Mouse (Mus musculus) liver, embryonic 15.5 days (tissue): ENCODE results near the gene Cenpl. TPM values are rescaled to one million over a fixed set of nuclear protein-coding genes. Genes with fewer than 3 reads are reported as not detected.

Experiments used
- ATAC-seq: fragments of 200-750 bp; cut with Nextera tagmentation; 2 replicates; pipeline ENCODE4 v1.8.0; 2017; ENCODE audit warnings: moderate number of reproducible peaks, mild to moderate bottlenecking, moderate library complexity; ENCODE audit not compliant: insufficient read depth
- H3K27ac ChIP-seq: fragments of 300-500 bp; sonication (generic); replicated peaks from 2 replicates; pipeline ENCODE4 v1.5.1; 2015; ENCODE audit warnings: mild to moderate bottlenecking, inconsistent platforms
- H3K27me3 ChIP-seq: fragments of 300-500 bp; sonication (generic); 2 replicates; pipeline ENCODE4 v1.6.1; 2015; ENCODE audit warnings: mild to moderate bottlenecking, inconsistent platforms
- H3K36me3 ChIP-seq: fragments of 300-500 bp; sonication (generic); replicated peaks from 2 replicates; pipeline ENCODE4 v1.6.1; 2015; ENCODE audit warnings: moderate library complexity, mild to moderate bottlenecking, inconsistent platforms
- H3K4me1 ChIP-seq: fragments of 300-500 bp; sonication (generic); replicated peaks from 2 replicates; pipeline ENCODE4 v1.6.1; 2015; ENCODE audit warnings: inconsistent platforms
- H3K4me2 ChIP-seq: fragments of 300-500 bp; sonication (generic); 2 replicates; pipeline ENCODE4 v1.6.1; 2015; ENCODE audit warnings: moderate library complexity, mild to moderate bottlenecking, inconsistent platforms
- H3K4me3 ChIP-seq: fragments of 300-500 bp; sonication (generic); replicated peaks from 2 replicates; pipeline ENCODE4 v1.5.1; 2015; ENCODE audit warnings: mild to moderate bottlenecking, inconsistent platforms
- H3K9ac ChIP-seq: fragments of 300-500 bp; sonication (generic); 2 replicates; pipeline ENCODE4 v1.6.1; 2015; ENCODE audit warnings: moderate library complexity, mild to moderate bottlenecking, inconsistent platforms
- H3K9me3 ChIP-seq: fragments of 300-500 bp; sonication (generic); replicated peaks from 2 replicates; pipeline ENCODE4 v1.6.1; 2016; ENCODE audit warnings: inconsistent platforms
- WGBS: fragments of 180-500 bp; shearing (Covaris S2); methylation state at CpG from one replicate; pipeline ENCODE4 v1.1.7; 2015; ENCODE audit warnings: mixed read lengths; ENCODE audit not compliant: insufficient replicate concordance; 5-methylcytosine and 5-hydroxymethylcytosine counted together
- polyA plus RNA-seq: library from polyadenylated mRNA; unstranded; fragments of >200 nt; fragmentation: Nextera tagmentation; extraction: Ambion mirVana; gene quantifications from 2 replicates; pipeline ENCODE4 v1.2.1, GENCODE M21; 2015

Gene Cenpl
- polyA plus RNA-seq, 1 experiment from 2014 or later, result 38.0 TPM

- peaks cover 55% of the 10 kb centered on the region for H3K4me1 ChIP-seq
- H3K9ac ChIP-seq, result peak overlapping the region; percentile 81
- H3K4me3 ChIP-seq, result peak overlapping the region; percentile 85
- no peaks in the 10 kb centered on the region for H3K27me3 ChIP-seq
- under 1% methylated on average over 6 of the region's 6 CpGs for WGBS
- H3K36me3 ChIP-seq, result peaks cover 56% of the 10 kb centered on the region
- peak overlapping the region; percentile 98 for H3K27ac ChIP-seq
- H3K4me2 ChIP-seq, result peak overlapping the region; percentile 85
- H3K9me3 ChIP-seq, result no peaks in the 10 kb centered on the region
- no peak for ATAC-seq
These were observed 34.6 kb upstream of the Cenpl start for GRCm38 (mm10) chr1:161035786-161036404.

GRCm38 (mm10) chr1:161036411-161036841, 34.1 kb upstream of the Cenpl start:
- Histone ChIP-seq H3K9ac (peak overlapping the region; percentile 81), H3K27me3 (no peaks in the 10 kb centered on the region), H3K4me1 (peaks cover 55% of the 10 kb centered on the region), H3K9me3 (no peaks in the 10 kb centered on the region), H3K4me2 (peak overlapping the region; percentile 85), H3K4me3 (peak overlapping the region; percentile 85), H3K36me3 (peaks cover 55% of the 10 kb centered on the region), H3K27ac (peak overlapping the region; percentile 98)
- ATAC-seq, result no peak
- WGBS, result under 1% methylated on average over 5 of the region's 5 CpGs

GRCm38 (mm10) chr1:161037026-161037425, 33.5 kb upstream of the Cenpl start:
- H3K4me2 ChIP-seq, result peak overlapping the region; percentile 85
- H3K27me3 ChIP-seq, result no peaks in the 10 kb centered on the region
- no peaks in the 10 kb centered on the region for H3K9me3 ChIP-seq
- peaks cover 50% of the 10 kb centered on the region for H3K4me1 ChIP-seq
- 2% methylated on average over 1 of the region's 1 CpGs for WGBS
- no peak for ATAC-seq
- H3K9ac ChIP-seq, result peak overlapping the region; percentile 81
- peaks cover 57% of the 10 kb centered on the region for H3K36me3 ChIP-seq
- peak overlapping the region; percentile 98 for H3K27ac ChIP-seq
- H3K4me3 ChIP-seq, result peak overlapping the region; percentile 85

GRCm38 (mm10) chr1:161037599-161037998, 32.9 kb upstream of the Cenpl start:
- Histone ChIP-seq H3K4me2 (peak overlapping the region; percentile 85), H3K9me3 (no peaks in the 10 kb centered on the region), H3K4me1 (peaks cover 45% of the 10 kb centered on the region), H3K4me3 (peak overlapping the region; percentile 85), H3K9ac (peak overlapping the region; percentile 54), H3K36me3 (peaks cover 56% of the 10 kb centered on the region), H3K27me3 (no peaks in the 10 kb centered on the region), H3K27ac (peak overlapping the region; percentile 35)
- ATAC-seq, result no peak
- 10% methylated on average over 3 of the region's 3 CpGs for WGBS

GRCm38 (mm10) chr1:161038004-161038403, 32.5 kb upstream of the Cenpl start:
- Histone ChIP-seq H3K27ac (peak overlapping the region; percentile 35), H3K9ac (0 out of 2 replicates have a peak overlapping the region, but pooled peaks have one; percentile 12), H3K9me3 (no peaks in the 10 kb centered on the region), H3K4me1 (peaks cover 40% of the 10 kb centered on the region), H3K4me3 (peak overlapping the region; percentile 85), H3K36me3 (peaks cover 56% of the 10 kb centered on the region), H3K27me3 (no peaks in the 10 kb centered on the region), H3K4me2 (peak overlapping the region; percentile 85)
- no peak for ATAC-seq
- 23% methylated on average over 3 of the region's 3 CpGs for WGBS

GRCm38 (mm10) chr1:161038968-161039721, 31.4 kb upstream of the Cenpl start:
- Histone ChIP-seq H3K27ac (peak overlapping the region; percentile 35), H3K36me3 (peaks cover 59% of the 10 kb centered on the region), H3K4me1 (peaks cover 29% of the 10 kb centered on the region), H3K4me3 (no peak overlapping the region), H3K9me3 (no peaks in the 10 kb centered on the region), H3K27me3 (no peaks in the 10 kb centered on the region), H3K4me2 (no peak overlapping the region), H3K9ac (no peak overlapping the region)
- 11% methylated on average over 3 of the region's 3 CpGs for WGBS
- ATAC-seq, result peak; percentile 5

GRCm38 (mm10) chr1:161039741-161040425, 30.6 kb upstream of the Cenpl start:
- no peak overlapping the region for H3K4me2 ChIP-seq
- no peak overlapping the region for H3K9ac ChIP-seq
- H3K4me3 ChIP-seq, result no peak overlapping the region
- no peaks in the 10 kb centered on the region for H3K27me3 ChIP-seq
- H3K36me3 ChIP-seq, result peaks cover 67% of the 10 kb centered on the region
- WGBS, result 7% methylated on average over 3 of the region's 3 CpGs
- ATAC-seq, result peak; percentile 40
- H3K9me3 ChIP-seq, result no peaks in the 10 kb centered on the region
- peaks cover 27% of the 10 kb centered on the region; the same call in 1 of the 2 replicates for H3K4me1 ChIP-seq
- peak overlapping the region; percentile 35 for H3K27ac ChIP-seq

GRCm38 (mm10) chr1:161040426-161040770, 30.1 kb upstream of the Cenpl start:
- no peak for ATAC-seq
- WGBS, result 65% methylated on average over 1 of the region's 1 CpGs
- Histone ChIP-seq H3K9me3 (no peaks in the 10 kb centered on the region), H3K36me3 (peaks cover 71% of the 10 kb centered on the region), H3K27me3 (no peaks in the 10 kb centered on the region), H3K9ac (no peak overlapping the region), H3K4me2 (no peak overlapping the region), H3K4me1 (peaks cover 27% of the 10 kb centered on the region; the same call in 1 of the 2 replicates), H3K27ac (peak overlapping the region; percentile 35), H3K4me3 (no peak overlapping the region)

GRCm38 (mm10) chr1:161040855-161041254, 29.7 kb upstream of the Cenpl start:
- H3K9ac ChIP-seq, result no peak overlapping the region
- no peak overlapping the region for H3K4me2 ChIP-seq
- peak overlapping the region; percentile 35; the same call in 1 of the 2 replicates for H3K27ac ChIP-seq
- H3K36me3 ChIP-seq, result peaks cover 71% of the 10 kb centered on the region
- no peaks in the 10 kb centered on the region for H3K27me3 ChIP-seq
- no peak for ATAC-seq
- H3K4me1 ChIP-seq, result peaks cover 27% of the 10 kb centered on the region; the same call in 1 of the 2 replicates
- H3K4me3 ChIP-seq, result no peak overlapping the region
- no peaks in the 10 kb centered on the region for H3K9me3 ChIP-seq

GRCm38 (mm10) chr1:161041261-161042020, 29.1 kb upstream of the Cenpl start:
- Histone ChIP-seq H3K4me2 (no peak overlapping the region), H3K4me3 (no peak overlapping the region), H3K27ac (no peak overlapping the region), H3K27me3 (no peaks in the 10 kb centered on the region), H3K9me3 (no peaks in the 10 kb centered on the region), H3K36me3 (peaks cover 71% of the 10 kb centered on the region), H3K9ac (no peak overlapping the region), H3K4me1 (peaks cover 21% of the 10 kb centered on the region; the same call in 1 of the 2 replicates)
- 83% methylated on average over 7 of the region's 7 CpGs for WGBS
- no peak for ATAC-seq
